Mouse (Mus musculus): ENCODE measurements around the gene Sp7. TPM values are rescaled to one million over a fixed set of nuclear protein-coding genes. Genes with fewer than 3 reads are reported as not detected.

The Sp7 gene
- polyA plus RNA-seq, 1 experiment from 2014 or later = 9.4 TPM

Other genes starting within 250 kb of the Sp7 start
- 15.6 and 15.7 TPM in 2 replicates for gene Spryd3, start 230.9 kb downstream of the Sp7 start, polyA plus RNA-seq (2016; fragmentation: Nextera tagmentation; extraction: Ambion mirVana)
- gene Igfbp6, start 222.8 kb downstream of the Sp7 start, polyA plus RNA-seq (2016; fragmentation: Nextera tagmentation; extraction: Ambion mirVana) = 0.92 and 1.2 TPM in 2 replicates
- gene Soat2, start 216.7 kb downstream of the Sp7 start, polyA plus RNA-seq (2016; fragmentation: Nextera tagmentation; extraction: Ambion mirVana) = 0.13 and 0.17 TPM in 2 replicates
- gene Zfp740, start 163.9 kb downstream of the Sp7 start, polyA plus RNA-seq (2016; fragmentation: Nextera tagmentation; extraction: Ambion mirVana) = 114 and 119 TPM in 2 replicates
- 82.8 and 91.1 TPM in 2 replicates for gene Csad, start 162.5 kb downstream of the Sp7 start, polyA plus RNA-seq (2016; fragmentation: Nextera tagmentation; extraction: Ambion mirVana)
- gene Itgb7, start 135.2 kb downstream of the Sp7 start, polyA plus RNA-seq (2016; fragmentation: Nextera tagmentation; extraction: Ambion mirVana) = 1.9 and 2.6 TPM in 2 replicates
- gene Rarg, start 109.7 kb downstream of the Sp7 start, polyA plus RNA-seq (2016; fragmentation: Nextera tagmentation; extraction: Ambion mirVana) = 121 and 123 TPM in 2 replicates
- gene Gm9918, start 96.6 kb downstream of the Sp7 start, polyA plus RNA-seq (2016; fragmentation: Nextera tagmentation; extraction: Ambion mirVana) = 0.99 and 1.1 TPM in 2 replicates
- gene Mfsd5, start 87.7 kb downstream of the Sp7 start, polyA plus RNA-seq (2016; fragmentation: Nextera tagmentation; extraction: Ambion mirVana) = 57.9 and 60.1 TPM in 2 replicates
- 36.1 and 37.1 TPM in 2 replicates for gene Espl1, start 70.9 kb downstream of the Sp7 start, polyA plus RNA-seq (2016; fragmentation: Nextera tagmentation; extraction: Ambion mirVana)
- gene Pfdn5, start 41.1 kb downstream of the Sp7 start, polyA plus RNA-seq (2016; fragmentation: Nextera tagmentation; extraction: Ambion mirVana) = 433 and 448 TPM in 2 replicates
- 113 and 114 TPM in 2 replicates for gene Myg1, start 35.5 kb downstream of the Sp7 start, polyA plus RNA-seq (2016; fragmentation: Nextera tagmentation; extraction: Ambion mirVana)
- 78.4 and 89.3 TPM in 2 replicates for gene Aaas, start 16.4 kb downstream of the Sp7 start, polyA plus RNA-seq (2016; fragmentation: Nextera tagmentation; extraction: Ambion mirVana)
- 12.0 TPM in 2 replicates for gene Sp1, start 39.0 kb upstream of the Sp7 start, polyA plus RNA-seq (2016; fragmentation: Nextera tagmentation; extraction: Ambion mirVana)
- 0.13 and 0.60 TPM in 2 replicates for gene Amhr2, start 78.2 kb upstream of the Sp7 start, polyA plus RNA-seq (2016; fragmentation: Nextera tagmentation; extraction: Ambion mirVana)
- 59.0 and 59.8 TPM in 2 replicates for gene Prr13, start 91.8 kb upstream of the Sp7 start, polyA plus RNA-seq (2016; fragmentation: Nextera tagmentation; extraction: Ambion mirVana)
- gene Pcbp2, start 103.4 kb upstream of the Sp7 start, polyA plus RNA-seq (2016; fragmentation: Nextera tagmentation; extraction: Ambion mirVana) = 228 and 230 TPM in 2 replicates
- gene Gm10337, start 136.5 kb upstream of the Sp7 start, polyA plus RNA-seq (2016; fragmentation: Nextera tagmentation; extraction: Ambion mirVana) = not detected in 2 replicates
- 27.9 and 33.8 TPM in 2 replicates for gene Map3k12, start 149.9 kb upstream of the Sp7 start, polyA plus RNA-seq (2016; fragmentation: Nextera tagmentation; extraction: Ambion mirVana)
- gene Tarbp2, start 151.0 kb upstream of the Sp7 start, polyA plus RNA-seq (2016; fragmentation: Nextera tagmentation; extraction: Ambion mirVana) = 114 and 119 TPM in 2 replicates
- gene Npff, start 157.8 kb upstream of the Sp7 start, polyA plus RNA-seq (2016; fragmentation: Nextera tagmentation; extraction: Ambion mirVana) = 3.0 and 3.7 TPM in 2 replicates